Mouse (Mus musculus): ENCODE results near the gene Sall2.
"Not testable (repeated sequence)": the region's sequence is repeated elsewhere in the genome, so short reads cannot be mapped to it uniquely, and the experiment has no call there.

The Sall2 gene

DNA sequence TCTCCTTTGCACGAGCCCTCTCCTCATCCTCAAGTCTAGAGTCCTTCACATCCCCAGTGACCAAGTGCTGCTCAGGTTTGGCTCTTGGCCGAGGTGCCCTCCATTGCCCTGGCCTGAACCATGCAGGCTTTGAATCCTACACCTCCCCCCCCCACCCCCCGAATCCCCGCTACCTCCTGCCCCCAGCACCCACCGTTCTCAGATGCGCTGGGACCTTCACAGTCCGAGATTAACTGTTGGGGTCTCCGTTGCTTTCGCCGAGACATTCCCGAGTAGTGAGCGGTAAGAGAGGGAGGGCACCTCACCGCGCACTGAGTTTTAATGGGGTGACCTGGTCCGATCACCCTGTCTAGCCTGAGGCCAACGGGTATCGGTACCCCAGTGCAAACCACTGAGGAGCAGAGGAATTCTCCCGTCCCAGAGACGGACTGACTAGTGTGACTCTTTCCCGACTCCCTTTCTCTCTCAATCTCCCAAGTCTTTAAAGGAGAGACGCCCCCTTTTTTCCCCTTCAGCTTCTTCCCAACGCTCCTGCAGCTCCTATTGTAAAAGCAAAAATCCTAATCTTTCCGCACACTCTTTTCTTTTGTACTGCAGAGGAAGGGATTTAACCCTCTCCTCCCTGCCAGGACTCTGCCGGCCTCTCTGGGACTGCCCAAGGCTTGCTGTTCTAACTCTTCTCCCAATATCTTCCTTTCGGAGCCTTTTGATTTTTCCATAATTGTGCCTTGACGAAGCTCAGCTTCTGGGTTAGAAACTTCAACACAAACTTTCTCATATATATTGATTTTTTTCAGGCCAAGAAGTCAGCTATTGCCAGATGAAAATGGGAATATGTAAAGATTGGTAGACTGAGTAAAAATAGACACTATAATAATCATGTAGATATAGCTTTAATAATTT, at the start of gene Sall2:
Gene Sall2, minus strand, starts transcription at position 853 of the 903 bp plus-strand sequence.
- no peak for DNase-seq (ENCODE audit: low read depth, low spot score)

DNA sequence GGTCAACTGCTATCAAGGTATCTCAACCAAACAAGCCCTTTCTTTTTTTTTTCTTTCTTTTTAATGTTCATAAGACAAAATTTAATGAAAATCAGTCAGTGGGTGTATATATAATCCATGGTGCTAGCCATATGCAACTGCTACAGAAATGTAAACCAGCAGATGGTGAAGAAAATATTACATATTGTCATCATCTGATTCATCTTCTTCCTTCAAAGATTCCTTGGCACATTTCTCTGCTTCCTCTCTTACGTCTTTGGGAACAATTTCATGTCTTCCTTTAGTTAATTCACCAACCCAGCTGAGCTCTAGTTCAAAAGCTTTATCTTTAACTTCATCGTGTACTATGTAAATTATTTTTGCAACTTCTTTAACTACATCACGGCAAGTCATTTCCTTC, 40.2 kb upstream of the Sall2 start:
- DNase-seq (ENCODE audit: low read depth, low spot score): no peak

- DNase-seq (ENCODE audit: low read depth, low spot score): no peak
Measured at GRCm38 (mm10) chr14:52356308-52356707, 27.7 kb upstream of the Sall2 start, which contains the start of gene Olfr1513. TSS of gene Olfr1513 (minus strand) at chr14:52356408.

DNA sequence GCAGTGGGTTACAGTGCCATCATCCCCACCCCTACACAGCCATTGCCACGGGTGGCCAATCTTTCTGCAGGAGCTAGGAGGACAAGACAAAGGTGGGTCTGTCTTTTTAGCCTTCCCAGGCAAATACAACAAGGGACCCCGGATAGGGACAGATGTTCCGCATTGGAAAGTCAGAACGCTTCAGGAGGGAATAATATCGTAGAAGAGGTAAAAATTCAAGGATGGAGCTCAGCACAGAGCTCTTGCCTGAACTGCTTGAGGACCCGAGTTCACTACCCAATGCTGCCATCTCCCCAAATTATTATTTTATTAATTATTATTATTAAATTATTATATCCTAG, 10.9 kb upstream of the Sall2 start:
- no peak for DNase-seq (ENCODE audit: low read depth, low spot score)

- DNase-seq (ENCODE audit: low read depth, low spot score): peak; percentile 80
Measured at GRCm38 (mm10) chr14:52338751-52339511, 10.4 kb upstream of the Sall2 start.

DNA sequence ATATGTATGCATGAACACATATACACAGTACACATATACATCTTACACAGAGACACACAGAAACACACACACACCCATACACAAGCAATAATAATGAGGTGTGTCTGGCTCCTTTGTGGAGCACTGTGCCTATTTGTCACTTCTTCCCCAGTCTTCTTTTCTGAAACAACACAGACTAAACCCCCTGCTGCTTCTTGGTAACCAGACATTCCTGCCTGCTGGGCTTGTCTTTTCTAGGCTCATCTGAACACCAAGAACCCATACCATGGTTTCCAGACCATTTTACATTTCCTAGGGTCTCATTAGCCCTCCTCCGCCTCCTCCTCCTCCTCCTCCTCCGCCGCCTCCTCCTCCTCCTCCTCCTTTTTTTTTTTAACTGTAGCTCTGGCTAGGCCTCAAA, 3.6 kb upstream of the Sall2 start:
- no peak for DNase-seq (ENCODE audit: low read depth, low spot score)

GRCm38 (mm10) chr14:52331069-52331750, 2.6 kb upstream of the Sall2 start:
- no peak for DNase-seq (ENCODE audit: low read depth, low spot score)

DNA sequence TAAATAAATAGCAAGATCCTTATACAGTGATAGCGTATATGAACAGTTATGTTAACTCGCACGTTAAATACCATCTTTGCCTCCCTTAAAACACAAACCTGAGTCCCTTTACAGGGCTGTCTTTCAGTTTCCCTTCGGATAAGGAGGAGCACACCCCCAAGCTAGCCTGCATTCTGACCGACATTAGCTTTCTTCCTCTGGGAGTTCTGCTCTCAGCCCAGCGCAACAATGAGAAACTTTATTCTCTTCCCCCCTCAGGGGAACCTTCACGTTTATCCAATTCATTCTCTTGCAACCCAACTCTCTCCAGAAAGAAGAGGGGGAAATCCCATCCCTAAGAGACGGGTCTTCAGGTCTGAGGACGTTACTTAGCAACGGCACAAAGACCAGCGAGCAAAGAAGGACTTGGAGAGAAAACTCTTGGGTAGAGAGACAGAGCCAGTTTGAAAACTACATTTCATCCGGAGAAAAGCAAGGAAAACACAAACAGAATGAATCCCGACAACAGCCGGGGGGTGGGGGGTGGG, 1.1 kb downstream of the Sall2 start:
- peak; percentile 57 for DNase-seq (ENCODE audit: low read depth, low spot score)

DNA sequence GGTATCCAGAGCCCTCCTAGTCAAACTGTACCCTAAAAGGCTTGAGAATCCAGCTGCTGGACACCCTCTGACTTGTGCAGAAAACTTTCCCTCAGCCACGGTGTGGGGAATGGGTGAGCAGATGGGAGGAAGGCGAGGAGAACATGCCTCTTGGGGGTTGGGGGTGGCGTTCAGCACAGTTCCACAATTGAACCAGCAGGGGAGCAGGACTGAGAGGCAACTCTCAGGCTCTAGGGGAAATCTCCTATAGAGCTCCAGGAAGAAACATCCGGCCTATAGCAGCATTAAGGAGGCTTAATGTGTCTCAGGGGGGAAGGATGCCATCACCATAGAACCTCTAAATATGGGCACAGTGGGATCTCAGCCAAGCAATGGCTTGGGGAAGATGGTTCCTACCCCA, 2.7 kb downstream of the Sall2 start:
- DNase-seq (ENCODE audit: low read depth, low spot score): no peak

DNA sequence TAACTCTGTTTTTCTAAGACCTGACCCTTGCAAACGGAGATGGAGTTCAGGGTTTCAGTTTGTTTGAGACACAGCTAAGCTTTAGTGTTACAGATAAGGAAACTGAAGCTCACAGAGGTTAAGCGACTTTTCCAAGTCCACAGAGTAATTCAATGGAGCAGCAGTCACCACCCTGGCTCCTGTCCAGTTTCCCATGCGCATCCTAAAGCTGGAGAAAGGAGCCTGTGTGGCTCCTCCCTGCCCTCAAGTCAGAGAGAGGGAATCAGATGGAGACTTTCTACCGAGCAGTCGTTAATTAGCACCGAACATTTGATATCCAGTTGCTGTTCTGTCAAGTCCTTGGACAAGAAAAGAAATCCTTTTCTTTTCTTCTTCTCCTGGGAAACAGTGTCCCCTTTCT, 9.2 kb downstream of the Sall2 start:
- DNase-seq (ENCODE audit: low read depth, low spot score): no peak

- peak; percentile 68 for DNase-seq (ENCODE audit: low read depth, low spot score)
Measured at GRCm38 (mm10) chr14:52316441-52317225, 11.9 kb downstream of the Sall2 start.

DNA sequence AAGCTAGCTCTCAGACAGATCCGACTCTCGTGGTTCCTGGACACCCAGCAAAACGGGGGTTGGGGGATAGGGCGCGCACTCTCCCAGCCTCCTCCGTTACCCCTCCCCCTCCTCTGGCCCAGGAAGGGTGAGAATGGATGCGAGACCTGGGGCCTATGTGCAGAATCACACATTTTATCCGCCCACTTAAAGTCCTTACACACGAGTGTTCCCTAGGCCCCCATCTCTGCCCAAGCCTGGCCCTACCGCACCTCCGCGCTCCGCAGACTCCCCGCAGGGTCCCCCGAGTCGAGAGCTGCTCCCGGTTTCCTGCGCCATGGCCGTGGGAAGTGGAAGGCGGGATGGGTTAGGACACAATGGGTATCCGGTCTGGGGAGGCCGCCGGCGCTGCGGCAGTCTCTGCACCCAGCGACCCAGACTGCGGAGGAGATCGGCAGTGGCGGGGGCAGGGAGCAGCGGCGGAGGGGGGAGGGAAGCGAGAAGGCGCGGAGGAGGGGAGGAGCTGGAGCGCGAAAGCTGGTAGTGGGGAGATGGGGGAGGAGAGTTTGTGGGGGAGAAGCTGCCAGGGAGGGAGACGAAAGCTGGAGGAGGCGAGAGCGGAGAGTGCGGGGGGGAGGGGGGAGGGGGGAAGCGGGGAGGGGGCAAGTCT, 12.6 kb downstream of the Sall2 start:
- peak; percentile 81 for DNase-seq (ENCODE audit: low read depth, low spot score)

- no peak for DNase-seq (ENCODE audit: low read depth, low spot score)
Measured at GRCm38 (mm10) chr14:52315283-52315780, 13.2 kb downstream of the Sall2 start.

DNA sequence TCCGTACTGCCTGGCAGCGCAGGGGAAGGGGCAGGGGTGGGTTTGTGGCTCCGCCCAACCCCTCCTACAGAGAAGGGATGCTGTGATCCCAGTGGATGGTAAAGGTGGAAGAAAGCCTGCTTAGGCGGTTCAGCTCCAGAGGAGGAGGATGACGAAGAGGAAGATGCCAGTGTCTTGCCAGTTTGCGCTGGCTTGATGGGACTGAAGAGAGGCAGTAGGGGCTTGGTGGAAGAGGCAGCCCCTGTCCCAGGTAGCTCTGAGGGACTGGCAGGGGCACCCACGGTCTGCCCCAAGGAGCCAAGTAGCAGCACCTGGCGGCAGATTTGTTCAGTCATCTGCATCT, 13.8 kb downstream of the Sall2 start:
- DNase-seq (ENCODE audit: low read depth, low spot score): no peak

DNA sequence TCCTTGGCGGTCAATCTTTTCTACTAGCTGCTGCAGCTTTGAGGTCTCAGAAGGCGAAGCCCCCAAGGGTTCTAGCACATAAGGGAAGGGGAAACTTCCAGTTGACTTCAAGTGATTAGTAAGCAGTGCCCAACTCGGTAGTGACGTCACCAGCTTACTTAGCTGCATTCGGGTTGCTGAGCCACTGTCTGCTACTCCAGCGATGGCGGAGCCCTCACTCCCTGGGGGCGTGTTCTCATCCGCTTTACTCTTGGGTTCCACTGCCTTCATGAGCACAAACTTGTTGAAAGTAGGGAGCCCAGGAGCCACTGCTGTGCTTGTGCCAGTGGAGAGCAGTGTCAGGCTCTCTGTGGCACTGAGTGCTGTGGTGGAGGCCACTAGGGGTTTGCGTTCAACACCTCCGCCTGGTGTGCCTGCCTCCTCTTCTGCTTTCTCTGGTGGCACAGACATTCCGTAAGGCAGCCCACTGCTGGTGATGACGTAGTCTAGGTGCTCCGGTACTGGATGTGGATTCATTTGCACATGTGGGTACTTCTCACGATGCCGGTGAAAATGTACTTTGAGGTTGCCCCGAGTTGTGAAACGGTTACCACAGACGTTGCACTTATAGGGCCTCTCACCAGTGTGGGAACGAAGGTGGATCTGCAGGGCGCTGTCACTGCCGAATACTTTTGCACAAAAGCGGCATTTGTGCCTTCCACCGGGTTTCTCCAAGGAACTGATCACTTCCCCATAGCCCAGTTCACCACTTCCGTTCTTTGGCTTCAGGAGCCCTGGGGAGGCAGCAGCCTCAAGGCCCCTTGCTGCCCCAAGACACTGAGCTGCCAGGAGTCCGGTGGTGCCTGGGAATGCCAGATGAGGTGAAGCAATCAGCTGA, 14.4 kb downstream of the Sall2 start:
- DNase-seq (ENCODE audit: low read depth, low spot score): no peak

DNA sequence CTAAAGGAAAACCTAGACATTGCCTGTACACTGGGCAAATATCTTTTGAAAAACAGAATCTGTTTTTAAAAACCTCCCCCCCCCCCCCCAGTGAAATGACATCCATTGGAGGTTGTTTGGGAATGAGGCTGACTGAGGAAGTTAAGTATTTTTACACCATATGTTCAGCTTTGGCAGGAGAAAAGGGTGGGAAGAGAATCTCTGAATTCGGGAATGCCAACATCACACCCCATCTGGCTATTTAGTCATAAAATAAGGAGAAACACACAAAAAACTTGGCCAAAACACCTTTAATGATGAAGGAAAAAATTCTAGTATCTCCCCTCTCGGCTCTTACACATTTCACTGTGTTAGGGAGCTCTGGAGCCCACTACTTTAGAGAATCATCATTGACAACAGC, 17.7 kb downstream of the Sall2 start:
- DNase-seq (ENCODE audit: low read depth, low spot score): no peak

DNA sequence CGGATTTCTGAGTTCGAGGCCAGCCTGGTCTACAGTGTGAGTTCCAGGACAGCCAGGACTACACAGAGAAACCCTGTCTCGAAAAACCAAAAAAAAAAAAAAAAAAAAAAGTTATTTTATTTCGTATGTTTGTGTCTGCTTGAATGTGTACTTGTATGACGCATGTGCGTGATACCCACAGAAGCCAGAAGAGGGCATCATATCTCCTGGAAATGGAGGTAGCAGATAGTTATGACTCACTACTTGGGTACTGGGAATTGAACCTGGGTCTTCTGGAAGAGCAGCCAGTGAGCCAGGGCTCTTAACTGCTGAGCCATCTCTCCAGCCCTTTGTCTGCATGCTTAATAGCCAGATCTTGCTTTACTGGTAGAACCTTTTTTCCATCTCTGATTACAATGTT, 18.2 kb downstream of the Sall2 start:
- DNase-seq (ENCODE audit: low read depth, low spot score): not testable (repeated sequence)

DNA sequence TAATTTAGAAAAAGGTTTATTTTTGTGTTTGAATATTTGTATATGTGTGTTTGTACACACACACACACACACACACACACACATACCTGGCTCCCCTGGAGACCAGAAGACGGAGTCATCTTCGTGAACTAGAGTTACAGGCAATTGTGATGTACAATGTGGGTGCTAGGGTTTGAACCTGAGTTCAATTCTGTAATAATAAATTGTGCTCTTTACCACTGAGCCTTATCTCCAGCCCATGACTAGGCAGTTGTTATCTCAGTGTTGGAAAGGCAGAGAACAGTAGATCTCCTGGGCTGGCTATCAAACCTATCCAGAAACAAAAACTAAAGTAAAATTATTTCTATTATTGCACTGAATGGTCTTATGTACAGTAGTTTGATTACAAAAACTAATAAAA, 22.5 kb downstream of the Sall2 start:
- no peak for DNase-seq (ENCODE audit: low read depth, low spot score)

GRCm38 (mm10) chr14:52304644-52305271, 23.8 kb downstream of the Sall2 start, which contains the start of gene Mettl3:
TSS of gene Mettl3 (minus strand) at chr14:52305128.
- DNase-seq (ENCODE audit: low read depth, low spot score): peak; percentile 94
